Mouse (Mus musculus): ENCODE results near the gene Creb3. TPM values are rescaled to one million over a fixed set of nuclear protein-coding genes. Genes with fewer than 3 reads are reported as not detected.

Creb3 gene
- total RNA-seq (2021): 10 to 100 TPM; 74.6 to 77.9 TPM
- long read RNA-seq, experiment 1, transcript Creb3-201 (9 exons, 1,884 nt): major isoform, 69 of 79 reads
- long read RNA-seq, experiment 1, partial matches to known transcripts: 1 of 79 reads
- long read RNA-seq, experiment 1, other reads (novel, unspliced or antisense): 8 of 79 reads
- long read RNA-seq, experiment 2, transcript Creb3-201 (9 exons, 1,884 nt): major isoform, 32 of 43 reads
- long read RNA-seq, experiment 2, partial matches to known transcripts: 2 of 43 reads
- long read RNA-seq, experiment 2, other reads (novel, unspliced or antisense): 8 of 43 reads

GRCm38 (mm10) chr4:43561997-43562768 is at the start of gene Creb3, which contains the start of gene Tln1:
Gene Creb3, plus strand, starts transcription at chr4:43562332.
Gene Tln1, minus strand, starts transcription at chr4:43562691.
- TF ChIP-seq CTCF (IDR thresholded peaks at IDR 0.05): no peak; the same call in 1 of the 2 replicates
- peak within 1 kb of the TSS; percentile 97 for H3K4me3 ChIP-seq
- intact Hi-C loops (cut with DNase I): loop anchor here (1.0 to 10.0 kb wide), 4 partner anchors 16 to 517 kb away; partner anchors contain the start of genes Fam214b, Gba2 and Rgp1
- peak within 1 kb of the TSS; percentile 99 for H3K27ac ChIP-seq
- DNase-seq (ENCODE audit: extremely low spot score in 1 of 2, low spot score in 2 of 2): peak; percentile 91 to 94

GRCm38 (mm10) chr4:43512653-43513052 is 49.5 kb upstream of the Creb3 start:
- TF ChIP-seq CTCF (IDR thresholded peaks at IDR 0.05): no peak
- intact Hi-C loops (cut with DNase I): no loop called here
- H3K4me3 ChIP-seq: no peak overlapping the region
- no peak for DNase-seq (ENCODE audit: extremely low spot score in 1 of 2, low spot score in 2 of 2)
- H3K27ac ChIP-seq: no peak overlapping the region

GRCm38 (mm10) chr4:43513300-43513699 is 48.8 kb upstream of the Creb3 start:
- Histone ChIP-seq H3K27ac (no peak overlapping the region), H3K4me3 (no peak overlapping the region)
- TF ChIP-seq CTCF (IDR thresholded peaks at IDR 0.05): no peak
- no peak for DNase-seq (ENCODE audit: extremely low spot score in 1 of 2, low spot score in 2 of 2)
- intact Hi-C loops (cut with DNase I): no loop called here

DNA sequence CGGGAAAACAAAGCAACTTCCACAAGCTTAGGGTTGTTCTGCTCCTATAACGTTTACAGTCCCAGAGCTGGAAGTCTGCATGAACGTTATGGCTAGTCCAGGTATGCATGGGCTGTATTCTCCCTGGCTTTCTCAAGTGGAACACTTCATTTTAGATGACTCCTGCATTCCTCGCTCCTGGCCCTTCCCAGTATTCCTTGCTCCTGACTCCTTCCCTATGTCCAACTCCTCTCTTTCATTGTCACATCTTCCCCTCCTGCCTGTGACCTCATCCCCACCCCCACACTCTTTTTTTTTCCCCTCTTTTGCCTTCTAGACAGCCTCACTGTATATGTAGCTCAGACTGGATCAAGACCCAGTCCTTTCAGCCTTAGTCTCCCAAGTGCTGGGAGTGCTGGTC is 48.3 kb upstream of the Creb3 start:
- Histone ChIP-seq H3K27ac (no peak overlapping the region), H3K4me3 (no peak overlapping the region)
- DNase-seq (ENCODE audit: extremely low spot score in 1 of 2, low spot score in 2 of 2): no peak
- TF ChIP-seq CTCF (IDR thresholded peaks at IDR 0.05): no peak
- intact Hi-C loops (cut with DNase I): no loop called here

DNA sequence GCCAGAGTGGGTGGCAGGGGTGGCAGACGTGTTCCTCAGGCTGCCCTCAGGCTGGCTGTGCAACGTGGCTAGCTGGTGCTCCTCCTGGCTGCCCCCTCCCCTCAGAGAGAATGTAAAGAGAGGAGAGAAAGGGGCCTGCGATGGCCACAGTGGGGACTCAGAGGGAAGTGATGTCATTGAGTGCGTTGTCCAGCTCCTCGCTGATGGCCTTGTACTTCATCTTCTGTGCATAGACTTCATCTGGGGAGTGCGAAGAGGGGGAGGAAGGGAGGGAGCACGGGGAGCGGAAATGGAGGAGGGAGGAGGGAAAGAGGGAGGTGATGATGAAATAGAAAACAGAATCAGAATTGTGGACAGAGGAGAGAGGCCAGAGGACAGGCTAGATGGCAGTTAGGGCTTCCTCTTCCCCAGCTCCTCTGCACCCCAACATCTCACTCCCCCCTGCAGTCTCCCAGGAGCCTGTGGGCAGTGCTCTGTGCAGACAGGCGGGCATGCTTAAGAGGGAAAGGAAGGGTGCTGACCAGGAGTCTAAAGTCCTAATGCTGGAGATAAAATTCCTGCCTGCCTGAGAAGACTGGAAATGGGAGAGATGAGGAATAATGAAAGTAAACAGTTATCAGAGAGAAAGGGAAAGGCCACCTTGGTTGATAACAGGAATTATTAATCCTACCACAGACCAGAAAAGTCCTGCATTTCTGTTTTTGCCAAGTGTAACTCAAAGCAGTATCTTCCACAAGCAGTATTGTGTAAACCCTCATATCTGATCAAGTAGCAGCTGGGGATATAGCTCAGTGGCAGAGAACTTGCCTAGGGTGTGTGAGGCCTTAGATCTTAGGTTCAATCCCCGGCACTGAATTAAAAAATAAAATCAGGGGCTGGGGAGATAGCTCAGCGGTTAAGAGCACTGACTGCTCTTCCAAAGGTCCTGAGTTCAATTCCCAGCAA is 46.1 kb upstream of the Creb3 start:
- TF ChIP-seq CTCF (IDR thresholded peaks at IDR 0.05): no peak
- intact Hi-C loops (cut with DNase I): no loop called here
- DNase-seq (ENCODE audit: extremely low spot score in 1 of 2, low spot score in 2 of 2): no peak
- Histone ChIP-seq H3K27ac (no peak overlapping the region), H3K4me3 (no peak overlapping the region)

DNA sequence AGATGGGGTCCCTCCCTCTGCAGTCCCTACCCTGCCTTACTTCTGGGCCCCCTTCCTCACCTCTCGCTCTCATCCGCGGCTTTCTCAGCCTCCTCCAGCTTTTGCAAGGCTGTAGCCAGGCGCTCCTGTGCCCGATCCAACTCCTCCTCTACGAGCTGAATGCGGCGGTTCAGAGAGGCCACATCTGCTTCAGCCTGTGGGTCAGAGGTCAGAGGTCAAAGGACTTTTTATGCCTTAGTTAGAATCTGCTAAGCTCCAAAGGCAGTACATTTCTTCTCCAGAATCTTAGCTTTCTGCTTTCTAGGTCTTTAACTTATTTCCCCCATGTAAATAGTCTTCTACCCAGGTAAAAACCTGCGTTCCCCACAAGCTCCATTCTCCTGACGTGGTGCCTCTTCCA is 42.6 kb upstream of the Creb3 start:
- Histone ChIP-seq H3K4me3 (peak overlapping the region; percentile 9; the same call in 1 of the 2 replicates), H3K27ac (no peak overlapping the region)
- intact Hi-C loops (cut with DNase I): no loop called here
- DNase-seq (ENCODE audit: extremely low spot score in 1 of 2, low spot score in 2 of 2): no peak
- TF ChIP-seq CTCF (IDR thresholded peaks at IDR 0.05): no peak

DNA sequence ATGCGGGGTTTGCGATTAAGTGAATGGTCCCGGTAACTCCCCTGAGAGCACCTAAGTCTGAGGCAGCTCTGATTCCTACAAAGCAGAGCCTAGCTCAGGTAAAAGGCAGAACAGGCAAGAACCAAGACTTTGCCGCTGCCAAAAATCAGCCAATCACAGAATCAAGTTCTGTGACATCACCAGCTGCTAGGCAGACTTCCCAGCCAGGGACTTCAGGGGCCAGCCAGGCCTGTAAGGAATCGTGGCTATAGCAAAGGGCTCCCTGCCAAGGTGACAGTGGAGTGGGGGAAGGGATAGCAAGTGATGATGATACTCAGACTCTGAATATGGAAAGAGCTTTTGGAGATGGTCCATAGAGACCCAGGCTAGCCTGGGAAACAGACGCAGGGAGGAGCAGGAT is 42.2 kb upstream of the Creb3 start:
- intact Hi-C loops (cut with DNase I): no loop called here
- H3K4me3 ChIP-seq: peak overlapping the region; percentile 9; the same call in 1 of the 2 replicates
- H3K27ac ChIP-seq: no peak overlapping the region
- peak; percentile 86 to 95 for DNase-seq (ENCODE audit: extremely low spot score in 1 of 2, low spot score in 2 of 2)
- no peak for TF ChIP-seq CTCF (IDR thresholded peaks at IDR 0.05)

- Histone ChIP-seq H3K27ac (no peak overlapping the region), H3K4me3 (no peak overlapping the region)
- DNase-seq (ENCODE audit: extremely low spot score in 1 of 2, low spot score in 2 of 2): no peak
- peak; percentile 35 for TF ChIP-seq CTCF (IDR thresholded peaks at IDR 0.05)
- intact Hi-C loops (cut with DNase I): loop anchor here (5.0 kb wide), 1 partner anchor 36 kb away; the partner anchor contains the start of gene Ccdc107
These were observed 34.3 kb upstream of the Creb3 start for GRCm38 (mm10) chr4:43527880-43528279.

GRCm38 (mm10) chr4:43528487-43528886 is 33.6 kb upstream of the Creb3 start:
- peak; percentile 19 for TF ChIP-seq CTCF (IDR thresholded peaks at IDR 0.05)
- no peak overlapping the region for H3K27ac ChIP-seq
- no peak overlapping the region for H3K4me3 ChIP-seq
- DNase-seq (ENCODE audit: extremely low spot score in 1 of 2, low spot score in 2 of 2): no peak
- intact Hi-C loops (cut with DNase I): loop anchor here (5.0 kb wide), 1 partner anchor 36 kb away; the partner anchor contains the start of gene Ccdc107

DNA sequence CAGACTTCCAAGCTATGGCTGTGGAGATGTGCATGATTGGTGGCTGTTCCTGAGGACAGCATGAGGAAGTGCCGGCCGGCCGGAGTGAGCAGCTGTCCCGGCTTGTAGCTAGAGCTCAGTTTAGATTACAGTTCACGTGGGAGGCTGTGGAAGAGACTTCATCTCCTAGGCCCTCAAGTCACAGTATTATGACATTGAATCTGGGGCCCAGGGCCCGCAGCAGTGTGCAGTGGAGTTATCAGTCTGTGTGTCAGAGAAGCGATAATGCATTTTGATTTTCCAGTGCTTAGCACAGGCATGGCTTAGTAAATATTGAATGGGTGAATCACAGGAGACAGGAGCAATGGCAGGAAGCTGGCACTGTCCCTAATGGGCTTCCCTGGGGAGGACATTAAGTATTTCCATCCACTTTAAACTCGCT is 32.0 kb upstream of the Creb3 start:
- peak overlapping the region; percentile 11; the same call in 1 of the 2 replicates for H3K27ac ChIP-seq
- no peak overlapping the region for H3K4me3 ChIP-seq
- DNase-seq (ENCODE audit: extremely low spot score in 1 of 2, low spot score in 2 of 2): no peak
- intact Hi-C loops (cut with DNase I): loop anchor here (5.0 kb wide), 1 partner anchor 47 kb away; the partner anchor contains the start of genes Gba2 and Rgp1
- no peak for TF ChIP-seq CTCF (IDR thresholded peaks at IDR 0.05)

DNA sequence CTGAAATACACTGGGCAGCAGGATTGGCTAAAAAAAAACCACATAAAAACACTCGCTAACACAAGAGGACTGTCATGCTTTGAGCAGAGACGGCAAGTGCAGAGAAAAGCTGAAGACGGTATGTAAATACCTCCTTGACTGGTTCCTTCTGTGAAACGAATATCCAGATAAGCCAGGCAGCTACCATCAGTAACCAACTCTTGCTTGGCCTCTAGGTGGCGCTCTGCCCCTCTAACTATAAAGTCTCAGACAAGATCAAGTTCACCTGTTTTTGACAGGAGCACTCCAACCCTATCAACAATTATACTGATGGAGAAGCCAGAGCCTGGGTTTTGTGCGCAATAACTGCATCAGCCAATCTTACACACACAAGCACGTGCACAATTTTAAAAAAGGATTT is 31.6 kb upstream of the Creb3 start:
- intact Hi-C loops (cut with DNase I): loop anchor here (5.0 kb wide), 1 partner anchor 47 kb away; the partner anchor contains the start of genes Gba2 and Rgp1
- no peak overlapping the region for H3K27ac ChIP-seq
- H3K4me3 ChIP-seq: no peak overlapping the region
- peak; percentile 90 for TF ChIP-seq CTCF (IDR thresholded peaks at IDR 0.05)
- peak; percentile 65 to 80 for DNase-seq (ENCODE audit: extremely low spot score in 1 of 2, low spot score in 2 of 2)

Measured in left cerebral cortex, adult 2 months (tissue).